In the genomic region with DNA sequence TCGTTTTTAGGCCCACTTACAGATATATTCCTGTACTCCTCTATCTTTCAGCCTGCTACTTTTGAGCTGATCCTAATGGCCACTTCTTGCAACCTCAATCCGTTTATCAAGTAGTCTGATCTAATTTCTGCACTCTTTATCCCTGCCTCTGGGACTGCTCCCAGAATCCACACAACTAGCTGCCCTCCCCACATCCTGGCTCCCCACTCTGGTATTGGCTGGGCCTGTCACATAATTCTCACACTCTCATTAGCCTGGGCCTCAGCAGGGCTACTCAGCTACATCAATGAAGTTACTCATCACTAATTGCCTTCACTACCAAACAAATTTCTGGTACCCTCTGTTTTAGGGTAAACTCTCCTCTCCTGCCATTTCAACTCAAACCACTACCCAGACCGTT, we compare ENCODE assay signal across 20 mouse cellular contexts. TPM values are rescaled to one million over a fixed set of nuclear protein-coding genes. Genes with fewer than 3 reads are reported as not detected.
DNase-seq lines count a peak whose midpoint lies in the region; ATAC-seq lines count a peak whose summit lies in the region.
"Had no signal": no experiment of that assay in that cellular context is flagged by ENCODE, and none has a peak within 500 bp of the region (broad histone marks: within the 10 kb centered on the region; RNA-seq: fewer than 3 reads in every experiment).

No protein-coding gene starts in this region.

- no peak overlapping the region for H3K4me2 ChIP-seq in hindbrain, embryonic 11.5 days (replicated peaks; ENCODE audit: low read depth, low read length)
- H3K4me2 ChIP-seq in forebrain, embryonic 12.5 days, result 0 out of 2 replicates have a peak overlapping the region, but pooled peaks have one; percentile 13
- H3K4me2 ChIP-seq in hindbrain, embryonic 15.5 days, result no peak overlapping the region
- no peak overlapping the region for H3K4me2 ChIP-seq in neural tube, embryonic 14.5 days (ENCODE audit: low read depth, low read length)
- no peak overlapping the region for H3K4me2 ChIP-seq in intestine, embryonic 16.5 days (ENCODE audit: low read depth, low read length)
- H3K4me2 ChIP-seq: embryonic facial prominence, embryonic 13.5 days; lung, embryonic 14.5 days had no signal

- WGBS in hindbrain, embryonic 11.5 days, result 57% methylated on average over 3 of the region's 3 CpGs
- WGBS in hindbrain, embryonic 10.5 days, result 53% methylated on average over 3 of the region's 3 CpGs
- 29% methylated on average over 3 of the region's 3 CpGs for WGBS in forebrain, embryonic 12.5 days
- WGBS in hindbrain, embryonic 15.5 days, result 32% methylated on average over 3 of the region's 3 CpGs
- 53% methylated on average over 3 of the region's 3 CpGs for WGBS in neural tube, embryonic 14.5 days
- 46% methylated on average over 3 of the region's 3 CpGs for WGBS in intestine, embryonic 16.5 days

- no peaks in the 10 kb centered on the region for H3K36me3 ChIP-seq in hindbrain, embryonic 11.5 days (ENCODE audit: control insufficient read depth, insufficient read depth, low read length)
- no peaks in the 10 kb centered on the region for H3K36me3 ChIP-seq in hindbrain, embryonic 10.5 days
- H3K36me3 ChIP-seq in forebrain, embryonic 12.5 days (replicated peaks), result no peaks in the 10 kb centered on the region
- no peaks in the 10 kb centered on the region for H3K36me3 ChIP-seq in hindbrain, embryonic 15.5 days
- H3K36me3 ChIP-seq in neural tube, embryonic 14.5 days (ENCODE audit: control insufficient read depth, insufficient read depth, low read length), result no peaks in the 10 kb centered on the region
- no peaks in the 10 kb centered on the region for H3K36me3 ChIP-seq in intestine, embryonic 16.5 days (ENCODE audit: control insufficient read depth, insufficient read depth, low read length)
- H3K36me3 ChIP-seq: embryonic facial prominence, embryonic 13.5 days had no signal

- ATAC-seq in hindbrain, embryonic 11.5 days (ENCODE audit: low FRiP score), result peak; percentile 43; the same call in 1 of the 2 replicates
- peak; percentile 88 for ATAC-seq in forebrain, embryonic 12.5 days (ENCODE audit: low FRiP score)
- ATAC-seq in hindbrain, embryonic 15.5 days (ENCODE audit: low FRiP score, low read depth), result peak; percentile 82
- peak; percentile 75; the same call in 1 of the 2 replicates for ATAC-seq in neural tube, embryonic 14.5 days (ENCODE audit: low read depth)
- ATAC-seq in intestine, embryonic 16.5 days, result no peak

- no peaks in the 10 kb centered on the region for H3K27me3 ChIP-seq in hindbrain, embryonic 11.5 days (ENCODE audit: control insufficient read depth, insufficient read depth, low read length)
- no peaks in the 10 kb centered on the region for H3K27me3 ChIP-seq in hindbrain, embryonic 10.5 days (ENCODE audit: insufficient read depth, poor library complexity, severe bottlenecking)
- no peaks in the 10 kb centered on the region; the same call in 1 of the 2 replicates for H3K27me3 ChIP-seq in forebrain, embryonic 12.5 days
- H3K27me3 ChIP-seq in hindbrain, embryonic 15.5 days, result no peaks in the 10 kb centered on the region
- no peaks in the 10 kb centered on the region for H3K27me3 ChIP-seq in neural tube, embryonic 14.5 days (ENCODE audit: control insufficient read depth, insufficient read depth, low read length)
- no peaks in the 10 kb centered on the region for H3K27me3 ChIP-seq in intestine, embryonic 16.5 days (replicated peaks; ENCODE audit: control insufficient read depth, insufficient read depth, low read length)
- H3K27me3 ChIP-seq: embryonic facial prominence, embryonic 13.5 days had no signal

- H3K9ac ChIP-seq in hindbrain, embryonic 11.5 days (ENCODE audit: low read depth, low read length), result no peak overlapping the region
- H3K9ac ChIP-seq in forebrain, embryonic 12.5 days, result no peak overlapping the region
- no peak overlapping the region for H3K9ac ChIP-seq in hindbrain, embryonic 15.5 days
- no peak overlapping the region for H3K9ac ChIP-seq in neural tube, embryonic 14.5 days (replicated peaks; ENCODE audit: low read depth, low read length)
- no peak overlapping the region for H3K9ac ChIP-seq in intestine, embryonic 16.5 days (ENCODE audit: low read depth, low read length)
- H3K9ac ChIP-seq: embryonic facial prominence, embryonic 13.5 days; lung, embryonic 14.5 days had no signal

- no peaks in the 10 kb centered on the region for H3K9me3 ChIP-seq in hindbrain, embryonic 11.5 days (ENCODE audit: control insufficient read depth, low read length)
- H3K9me3 ChIP-seq in hindbrain, embryonic 10.5 days, result no peaks in the 10 kb centered on the region
- no peaks in the 10 kb centered on the region for H3K9me3 ChIP-seq in forebrain, embryonic 12.5 days
- H3K9me3 ChIP-seq in hindbrain, embryonic 15.5 days, result no peaks in the 10 kb centered on the region
- H3K9me3 ChIP-seq in neural tube, embryonic 14.5 days (ENCODE audit: control insufficient read depth, low read length), result no peaks in the 10 kb centered on the region
- H3K9me3 ChIP-seq in intestine, embryonic 16.5 days (ENCODE audit: control insufficient read depth, low read length), result no peaks in the 10 kb centered on the region
- H3K9me3 ChIP-seq: embryonic facial prominence, embryonic 13.5 days had no signal

- no peak overlapping the region for H3K4me3 ChIP-seq in hindbrain, embryonic 11.5 days (ENCODE audit: low read depth, low read length)
- H3K4me3 ChIP-seq in hindbrain, embryonic 10.5 days, result no peak overlapping the region
- H3K4me3 ChIP-seq in forebrain, embryonic 12.5 days (replicated peaks), result no peak overlapping the region
- H3K4me3 ChIP-seq in hindbrain, embryonic 15.5 days, result no peak overlapping the region
- no peak overlapping the region for H3K4me3 ChIP-seq in neural tube, embryonic 14.5 days (ENCODE audit: low read depth, low read length)
- no peak overlapping the region for H3K4me3 ChIP-seq in intestine, embryonic 16.5 days (ENCODE audit: low read length)
- H3K4me3 ChIP-seq: embryonic facial prominence, embryonic 13.5 days had no signal

- no peak overlapping the region for H3K27ac ChIP-seq in hindbrain, embryonic 11.5 days (ENCODE audit: low read depth, low read length)
- no peak overlapping the region for H3K27ac ChIP-seq in hindbrain, embryonic 10.5 days
- peak overlapping the region; percentile 63 for H3K27ac ChIP-seq in forebrain, embryonic 12.5 days
- peak overlapping the region; percentile 42; the same call in 1 of the 2 replicates for H3K27ac ChIP-seq in hindbrain, embryonic 15.5 days (replicated peaks)
- peak overlapping the region; percentile 34; the same call in 1 of the 2 replicates for H3K27ac ChIP-seq in neural tube, embryonic 14.5 days (ENCODE audit: low read depth, low read length)
- no peak overlapping the region for H3K27ac ChIP-seq in intestine, embryonic 16.5 days (ENCODE audit: low read length)
- H3K27ac ChIP-seq: embryonic facial prominence, embryonic 13.5 days had no signal

- no peaks in the 10 kb centered on the region for H3K4me1 ChIP-seq in hindbrain, embryonic 11.5 days (replicated peaks; ENCODE audit: control insufficient read depth, insufficient read depth, low read length)
- H3K4me1 ChIP-seq in hindbrain, embryonic 10.5 days (replicated peaks), result peaks cover 9% of the 10 kb centered on the region
- peaks cover 17% of the 10 kb centered on the region for H3K4me1 ChIP-seq in forebrain, embryonic 12.5 days
- peaks cover 10% of the 10 kb centered on the region for H3K4me1 ChIP-seq in hindbrain, embryonic 15.5 days (replicated peaks)
- peaks cover 9% of the 10 kb centered on the region; the same call in 1 of the 2 replicates for H3K4me1 ChIP-seq in neural tube, embryonic 14.5 days (ENCODE audit: control insufficient read depth, insufficient read depth, low read length)
- H3K4me1 ChIP-seq in intestine, embryonic 16.5 days (ENCODE audit: control insufficient read depth, insufficient read depth, low read length), result no peaks in the 10 kb centered on the region
- H3K4me1 ChIP-seq: embryonic facial prominence, embryonic 13.5 days had no signal

- DNase-seq in hindbrain, embryonic 11.5 days (ENCODE audit: low spot score), result no peak
- no peak for DNase-seq in hindbrain, embryonic 10.5 days (ENCODE audit: low spot score)
- DNase-seq in lung, postnatal 10 days, result no peak
- DNase-seq in urinary bladder, postnatal 36 days (ENCODE audit: low spot score in 2 of 2), result no peak
- DNase-seq: adrenal gland, postnatal 14 days; B cell, adult 2 months; cerebellum, postnatal 36 days; kidney, postnatal 14 days; lung, embryonic 14.5 days; right cerebral cortex, adult 18-20 months had no signal

RNA-seq across cellular contexts. Expression of a gene that starts 32.4 kb away (rescaled TPM):
- not detected in 2 replicates for polyA plus RNA-seq in hindbrain, embryonic 11.5 days (2014; fragmentation: Nextera tagmentation; extraction: Ambion mirVana)
- polyA plus RNA-seq in hindbrain, embryonic 10.5 days (2016; fragmentation: Nextera tagmentation; extraction: Ambion mirVana), result not detected in 2 replicates
- polyA plus RNA-seq in forebrain, embryonic 12.5 days (2016; fragmentation: Nextera tagmentation; extraction: Ambion mirVana), result not detected in 2 replicates
- not detected in 2 replicates for polyA plus RNA-seq in hindbrain, embryonic 15.5 days (2015; fragmentation: Nextera tagmentation; extraction: Ambion mirVana)
- not detected in 2 replicates for polyA plus RNA-seq in neural tube, embryonic 14.5 days (2014; fragmentation: Nextera tagmentation; extraction: Ambion mirVana)
- polyA plus RNA-seq in intestine, embryonic 16.5 days (2015; fragmentation: Nextera tagmentation; extraction: Ambion mirVana), result not detected in 2 replicates
- polyA plus RNA-seq: embryonic facial prominence, embryonic 13.5 days; gonadal fat pad, adult 2 months; heart, embryonic 16.5 days; intestine, embryonic 14.5 days; limb, embryonic 14.5 days; lung, embryonic 14.5 days had no signal

RNA-seq across cellular contexts. Expression of a gene that starts 49.5 kb away (rescaled TPM):
- polyA plus RNA-seq in hindbrain, embryonic 11.5 days (2014; fragmentation: Nextera tagmentation; extraction: Ambion mirVana), result 0.21 and 0.32 TPM in 2 replicates
- polyA plus RNA-seq in hindbrain, embryonic 10.5 days (2016; fragmentation: Nextera tagmentation; extraction: Ambion mirVana), result 0.07 and 0.09 TPM in 2 replicates
- polyA plus RNA-seq in forebrain, embryonic 12.5 days (2016; fragmentation: Nextera tagmentation; extraction: Ambion mirVana), result 0.29 TPM in 2 replicates
- polyA plus RNA-seq in hindbrain, embryonic 15.5 days (2015; fragmentation: Nextera tagmentation; extraction: Ambion mirVana), result 1.7 and 2.1 TPM in 2 replicates
- polyA plus RNA-seq in neural tube, embryonic 14.5 days (2014; fragmentation: Nextera tagmentation; extraction: Ambion mirVana), result 2.0 and 3.2 TPM in 2 replicates
- polyA plus RNA-seq in intestine, embryonic 16.5 days (2015; fragmentation: Nextera tagmentation; extraction: Ambion mirVana), result 0.04 and 0.06 TPM in 2 replicates
- polyA plus RNA-seq: testis, adult 2 months had no signal

Comparison
In these comparisons a context has a peak if more than half of its experiments do, and no peak if none do; other contexts are left out.
1. H3K27ac ChIP-seq: peak in forebrain, embryonic 12.5 days (single experiment), hindbrain, embryonic 15.5 days (single experiment) and neural tube, embryonic 14.5 days (single experiment); none in hindbrain, embryonic 11.5 days (single experiment), hindbrain, embryonic 10.5 days (single experiment) and intestine, embryonic 16.5 days (single experiment).